Mouse (Mus musculus): ENCODE data around the gene Tmem50a.

DNA sequence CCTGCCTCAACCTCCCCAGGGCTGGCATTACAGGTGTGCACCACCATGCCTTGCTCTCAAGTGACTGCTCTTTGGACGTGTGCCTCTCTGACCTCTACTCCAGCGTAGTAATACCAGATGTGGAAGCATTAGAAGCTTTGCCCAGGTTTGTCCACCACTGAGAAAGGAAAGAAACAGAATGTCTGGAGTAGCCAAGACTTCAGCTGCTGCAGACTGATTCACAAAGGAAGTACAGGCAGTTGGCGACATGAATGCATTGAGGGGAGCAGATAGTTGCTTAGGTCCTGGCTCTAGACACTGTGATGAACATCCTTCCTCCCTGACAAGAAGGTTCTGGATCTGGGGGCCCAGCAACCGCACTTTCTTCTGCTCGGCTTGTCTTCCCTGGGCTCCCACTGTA is 58.8 kb downstream of the Tmem50a start:
- TF ChIP-seq CTCF (IDR thresholded peaks at IDR 0.05; ENCODE audit: insufficient read depth, low read length) (no peak), POLR2A (IDR thresholded peaks at IDR 0.05; ENCODE audit: borderline replicate concordance, extremely low read depth, low read depth, low read length) (no peak)
